Mouse (Mus musculus): ENCODE data around the gene Mapk12.

The Mapk12 gene

DNA sequence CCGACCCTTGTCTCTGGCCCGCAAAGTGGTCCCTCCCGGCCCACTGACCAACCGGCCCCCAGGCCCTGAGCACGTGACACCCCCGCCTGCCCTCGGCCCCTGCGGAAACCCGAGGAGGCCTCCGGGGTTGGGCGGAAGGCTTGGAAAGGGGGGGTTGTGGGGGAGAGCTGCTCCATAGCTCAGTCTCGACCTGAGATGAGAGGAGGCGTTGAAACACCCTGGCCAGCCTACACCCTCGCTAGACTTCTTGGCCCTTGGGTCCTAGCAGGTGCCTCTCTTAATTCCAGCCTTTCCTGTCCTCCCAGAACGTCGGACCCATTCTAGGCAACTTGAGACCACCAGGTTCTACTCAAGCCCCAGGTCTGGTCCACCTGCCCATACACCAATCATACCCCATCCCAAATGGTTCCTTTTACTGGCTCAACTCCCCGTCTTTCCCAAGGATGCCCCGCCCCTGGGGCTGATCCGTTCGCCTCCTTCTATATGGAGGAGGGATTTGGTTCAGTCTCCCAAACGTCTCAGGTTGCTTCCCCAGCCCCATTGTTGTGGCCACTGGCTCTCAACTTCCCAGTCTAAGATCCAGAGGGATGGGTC, at the start of gene Mapk12:
TSS of gene Mapk12 (minus strand) at position 45 of the 594 bp plus-strand sequence.
- peak; percentile 58 to 68 for DNase-seq

DNA sequence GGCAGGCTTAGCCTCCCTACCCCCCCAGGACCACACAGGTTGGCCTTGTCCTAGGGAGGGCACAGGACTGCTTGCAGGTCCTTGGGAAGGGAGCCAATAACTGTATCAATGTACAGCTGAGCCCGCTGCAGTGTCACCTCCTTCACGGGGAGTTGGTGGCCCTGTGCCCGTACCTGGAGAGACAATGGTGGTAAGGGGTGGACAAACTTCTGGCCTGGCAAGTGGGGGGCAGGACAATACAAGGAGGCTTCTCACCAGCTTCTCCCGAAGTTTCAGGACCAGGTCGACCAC, 44.4 kb upstream of the Mapk12 start:
- peak in 1 of 2 experiments; percentile 48 for DNase-seq

DNA sequence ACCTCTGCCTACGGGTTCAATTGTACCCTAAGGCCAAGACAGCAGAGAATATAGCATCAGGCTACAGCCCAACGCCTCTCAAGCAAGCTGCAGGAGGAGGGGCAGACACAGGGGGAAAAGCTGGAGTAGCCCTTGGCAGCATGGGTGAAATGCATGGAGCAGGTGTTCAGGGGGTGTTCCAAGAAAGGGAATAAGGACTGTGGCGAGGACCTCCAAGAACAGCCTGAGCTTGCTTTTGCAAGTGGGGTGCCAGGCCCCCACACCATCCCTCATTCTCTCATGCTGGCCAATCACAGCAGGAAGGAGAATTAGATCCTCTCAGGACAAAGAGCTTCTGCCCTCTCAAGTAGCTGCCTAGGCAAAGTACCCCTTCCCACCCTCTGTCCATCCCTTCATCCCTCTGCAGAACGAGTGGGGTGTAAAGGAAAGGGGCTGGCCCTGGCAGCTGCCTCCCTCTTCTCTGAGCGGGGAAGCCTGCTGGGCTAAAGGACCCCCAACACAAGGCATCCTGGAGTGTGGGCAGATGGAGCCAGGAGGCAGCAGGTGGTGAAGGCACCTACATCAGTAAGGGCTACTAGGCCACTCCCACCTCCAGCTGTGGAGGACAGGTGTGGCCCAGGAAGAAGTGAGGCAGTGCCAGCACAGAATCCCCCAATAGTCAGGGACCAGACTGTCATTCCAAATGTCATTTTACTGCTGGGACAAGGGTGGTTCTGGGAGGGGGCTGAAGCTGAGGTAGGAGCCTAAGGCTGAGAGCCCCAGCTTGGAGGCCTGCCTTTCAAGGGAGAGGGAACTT, 43.8 kb upstream of the Mapk12 start:
- peak; percentile 45 to 49 for DNase-seq

DNA sequence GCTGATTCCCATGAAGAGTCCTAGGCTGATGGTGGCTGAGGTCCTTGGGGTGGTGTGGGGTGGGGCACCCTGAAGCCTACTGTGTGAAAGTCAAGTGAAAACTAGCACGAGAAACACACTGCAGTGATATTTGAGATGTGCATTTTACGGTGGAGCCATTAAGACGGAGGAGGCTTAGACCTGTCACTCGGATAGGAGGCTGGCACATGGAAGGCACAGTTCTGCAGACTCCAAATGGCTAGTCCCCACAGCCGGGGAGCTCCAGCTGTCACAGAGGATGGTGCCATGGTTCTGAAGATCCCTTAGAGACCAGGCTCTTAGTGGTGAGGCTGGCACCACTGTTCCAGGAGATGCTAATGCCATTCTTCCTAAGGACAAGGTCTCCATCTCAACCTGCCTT, 42.3 kb upstream of the Mapk12 start:
- peak in 1 of 2 experiments; percentile 52 for DNase-seq

DNA sequence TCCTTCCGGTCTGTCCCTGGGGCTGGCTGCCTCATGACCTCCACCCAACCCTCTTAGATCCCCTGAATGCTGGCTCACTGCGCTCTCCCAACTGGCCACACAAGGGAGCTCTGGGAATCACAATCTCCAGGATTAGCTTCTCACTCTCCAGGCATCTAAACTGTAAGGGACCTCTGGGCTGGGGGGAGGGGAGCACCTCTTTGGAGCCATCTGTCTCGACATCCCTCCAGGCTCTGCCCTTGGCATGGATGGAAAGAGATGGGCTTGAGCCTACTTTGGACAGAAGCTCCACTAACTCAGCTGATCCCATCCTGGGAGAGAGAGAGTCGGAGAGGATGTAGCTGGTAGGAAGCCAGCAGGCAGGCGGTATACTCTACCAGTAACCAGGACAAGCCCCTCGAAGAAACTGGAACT, 41.8 kb upstream of the Mapk12 start:
- peak; percentile 83 for DNase-seq

DNA sequence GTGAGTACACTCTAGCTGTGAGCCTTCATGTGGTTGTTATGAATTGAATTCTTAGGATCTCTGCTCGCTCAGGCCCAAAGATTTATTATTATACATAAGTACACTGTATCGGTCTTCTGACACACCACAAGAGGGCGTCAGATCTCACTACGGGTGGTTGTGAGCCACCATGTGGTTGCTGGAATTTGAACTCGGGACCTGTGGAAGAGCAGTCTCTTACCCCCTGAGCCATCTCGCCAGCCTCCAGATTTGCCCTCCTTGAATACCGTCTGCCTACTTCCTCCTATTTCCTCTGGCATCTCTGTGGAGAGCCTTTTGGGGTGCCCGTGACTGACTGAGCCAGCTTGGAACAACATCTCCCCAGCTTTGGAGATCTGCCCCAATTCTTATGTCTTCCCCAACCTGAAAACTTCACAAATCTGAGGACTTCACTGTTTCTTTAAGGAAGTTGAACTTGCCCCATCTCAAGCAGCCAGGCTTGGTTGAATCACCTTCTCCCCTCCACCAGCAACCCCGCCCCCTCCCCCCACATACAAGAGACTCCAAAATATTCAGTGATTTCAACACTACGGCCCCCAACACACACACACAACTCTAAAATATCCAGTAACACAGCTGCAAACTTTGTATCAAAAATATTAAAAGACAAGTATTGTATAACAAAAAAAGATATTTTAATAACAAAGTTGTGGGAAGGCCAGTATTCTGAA, 41.2 kb upstream of the Mapk12 start:
- peak in 1 of 2 experiments; percentile 53 for DNase-seq

DNA sequence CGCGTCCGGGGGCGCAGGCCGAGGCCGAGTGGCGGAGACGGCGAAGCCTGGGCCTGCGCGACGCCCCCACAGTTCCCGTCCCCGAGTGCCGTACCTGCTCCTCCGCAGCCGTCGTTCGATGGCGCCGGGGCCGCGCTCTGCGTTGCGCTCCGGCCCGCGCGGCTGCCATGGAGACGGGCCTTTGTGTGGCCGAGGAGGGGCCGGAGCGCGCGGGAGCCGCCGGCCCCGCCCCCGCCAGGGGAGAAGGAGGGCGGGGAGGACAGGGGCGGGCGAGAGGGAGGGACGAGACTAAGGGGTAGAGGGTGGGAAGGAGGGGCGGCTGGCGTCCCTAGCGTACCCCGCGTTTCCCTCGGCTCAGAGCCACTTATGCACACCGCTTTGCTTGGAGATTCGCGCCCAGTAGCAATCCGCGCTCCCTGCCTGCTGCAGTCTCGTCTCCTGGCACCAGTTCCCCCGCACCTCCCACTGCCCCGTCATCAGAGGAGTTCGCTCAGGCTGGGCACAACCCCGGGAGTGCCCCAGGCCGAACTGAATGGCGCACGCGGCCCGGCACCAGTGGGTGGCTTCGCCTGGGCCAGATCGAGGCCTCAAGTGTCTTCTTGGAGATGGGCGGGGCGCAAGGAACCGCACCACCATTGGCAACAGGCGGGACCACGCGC, 40.2 kb upstream of the Mapk12 start, which contains the start of gene Plxnb2:
TSS of gene Plxnb2 (minus strand) at position 218 of the 659 bp plus-strand sequence.
- peak; percentile 85 to 88 for DNase-seq

DNA sequence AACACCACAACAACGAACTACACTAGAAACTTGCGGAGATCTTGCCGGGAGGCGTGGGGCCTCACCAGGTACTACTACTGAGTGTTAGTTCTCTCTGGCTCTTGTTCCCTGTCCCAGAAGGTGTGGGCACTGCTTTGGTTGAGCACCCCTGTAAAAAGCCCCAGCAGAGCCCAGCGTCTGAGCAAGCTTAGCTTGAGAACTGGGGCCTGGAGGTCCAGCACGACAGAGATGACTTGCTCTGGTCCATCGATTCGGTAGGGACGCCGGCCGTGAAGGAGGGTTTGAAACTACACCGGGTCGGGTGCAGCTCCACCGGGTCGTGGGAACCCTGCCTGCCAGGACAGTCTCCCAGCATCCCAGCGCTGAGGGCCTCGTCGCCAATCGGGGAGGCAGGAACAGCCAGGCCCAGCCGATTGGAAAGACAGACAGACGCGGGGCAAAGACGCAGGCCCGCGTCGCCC, 39.6 kb upstream of the Mapk12 start:
- DNase-seq = peak in 1 of 2 experiments; percentile 65

DNA sequence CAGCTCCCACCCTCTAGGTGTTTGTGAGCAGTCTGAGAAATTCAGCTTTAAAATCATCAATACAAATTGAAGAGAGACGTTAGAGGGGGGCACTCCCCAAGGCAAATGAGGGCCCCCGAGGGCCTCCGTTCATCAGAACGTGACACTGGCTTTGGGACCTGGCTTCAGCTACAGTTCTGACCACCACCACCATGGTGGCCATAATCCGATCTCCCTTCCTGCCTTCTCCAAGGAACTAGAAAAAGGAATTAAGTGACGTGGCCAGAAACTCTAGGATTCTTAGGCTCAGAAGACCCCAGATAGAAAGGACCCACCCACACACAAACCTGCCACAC, 39.1 kb upstream of the Mapk12 start:
- DNase-seq = peak in 1 of 2 experiments; percentile 52

DNA sequence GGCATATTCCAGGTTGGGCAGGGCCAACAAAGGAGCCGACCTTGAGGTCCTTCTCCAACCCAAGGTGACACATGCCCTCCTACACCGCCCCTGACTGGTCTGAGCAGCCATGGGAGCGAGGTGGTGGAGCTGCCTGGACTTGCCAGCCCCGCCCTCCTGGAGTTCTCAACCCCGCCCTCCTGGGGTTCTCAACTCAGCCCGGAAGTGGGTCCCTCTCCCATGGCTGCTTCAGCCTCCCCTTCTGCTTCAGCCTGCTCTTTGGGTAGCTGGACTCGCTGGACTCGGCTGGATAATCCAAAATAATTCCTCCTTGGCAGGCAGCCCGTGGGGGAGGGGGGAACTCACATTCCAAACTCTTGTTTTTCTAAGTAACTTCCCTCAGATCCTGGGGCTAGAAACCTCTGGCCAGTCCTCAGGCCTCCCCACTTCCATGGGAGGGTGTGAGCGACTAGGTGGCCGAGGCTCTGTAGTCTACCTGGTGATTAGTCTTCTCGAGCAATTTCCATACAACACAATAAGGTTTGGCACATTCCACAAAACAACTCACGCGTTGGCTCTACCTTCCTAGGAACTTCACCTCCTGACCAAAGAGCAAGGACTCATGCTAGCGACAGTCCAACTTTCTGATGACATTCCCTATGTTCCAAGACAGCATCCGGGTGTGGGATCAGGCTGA, 38.6 kb upstream of the Mapk12 start:
- DNase-seq = peak; percentile 81 to 83

DNA sequence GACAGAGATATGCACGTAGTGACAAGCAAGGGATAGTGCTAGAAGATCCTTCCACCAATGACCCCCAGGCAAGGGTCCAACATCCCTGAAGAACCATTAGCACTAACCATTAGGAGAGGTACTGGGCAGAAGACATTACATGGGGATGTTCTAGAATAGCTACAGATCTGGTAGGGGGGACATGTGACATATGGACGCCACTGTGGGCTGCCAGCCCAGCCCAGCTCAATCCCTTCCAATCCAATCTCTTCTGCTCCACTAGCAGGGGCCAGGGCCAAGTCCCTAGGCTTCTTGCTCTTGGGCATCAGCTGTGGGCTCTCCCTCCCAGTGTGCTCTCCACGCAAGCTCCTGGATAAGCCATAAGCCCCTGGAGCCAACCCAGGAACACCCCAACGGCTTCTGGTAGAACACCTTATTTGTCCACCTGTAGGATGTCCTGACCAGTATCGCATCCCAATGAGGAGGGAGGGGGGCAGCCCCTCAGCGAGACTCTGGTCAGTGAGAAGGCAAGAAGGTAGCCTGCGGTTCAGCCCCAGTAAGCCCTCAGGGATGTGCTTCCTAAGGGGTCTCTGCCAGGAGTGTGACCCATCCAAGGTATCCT, 37.9 kb upstream of the Mapk12 start:
- DNase-seq = peak; percentile 92 to 96

DNA sequence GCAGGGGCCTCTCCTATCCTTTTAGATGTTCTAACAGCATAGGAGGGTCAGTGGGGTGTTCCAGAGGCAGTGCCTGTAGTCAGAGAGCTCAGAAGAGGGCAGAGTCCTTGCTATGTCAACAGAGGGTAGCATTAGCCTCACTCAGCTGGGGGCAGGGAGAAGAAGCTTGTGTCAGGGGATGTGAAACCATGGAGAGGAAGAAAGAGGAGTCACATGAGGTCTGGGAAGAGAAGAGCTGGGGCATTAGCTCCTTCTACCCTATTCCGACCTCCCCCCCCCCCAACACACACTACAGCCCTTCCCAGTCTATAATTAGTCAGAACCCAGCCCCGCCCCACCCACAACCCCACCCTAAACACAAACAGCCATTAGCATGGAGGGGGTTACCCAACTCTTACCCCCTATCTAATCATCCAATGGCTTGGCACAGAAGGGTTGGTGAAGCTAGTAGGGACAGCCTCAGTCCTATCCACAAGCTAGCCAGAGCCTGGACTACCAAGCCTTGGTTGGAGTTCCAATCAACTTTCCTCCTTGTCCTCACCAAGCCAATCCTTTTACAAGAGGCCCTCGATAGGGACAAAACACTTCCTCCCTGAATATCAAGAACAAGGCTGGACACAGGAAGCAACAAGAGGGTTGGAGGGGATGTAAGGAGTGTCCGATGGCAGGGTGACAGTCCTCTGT, 37.2 kb upstream of the Mapk12 start:
- peak; percentile 29 to 50 for DNase-seq

DNA sequence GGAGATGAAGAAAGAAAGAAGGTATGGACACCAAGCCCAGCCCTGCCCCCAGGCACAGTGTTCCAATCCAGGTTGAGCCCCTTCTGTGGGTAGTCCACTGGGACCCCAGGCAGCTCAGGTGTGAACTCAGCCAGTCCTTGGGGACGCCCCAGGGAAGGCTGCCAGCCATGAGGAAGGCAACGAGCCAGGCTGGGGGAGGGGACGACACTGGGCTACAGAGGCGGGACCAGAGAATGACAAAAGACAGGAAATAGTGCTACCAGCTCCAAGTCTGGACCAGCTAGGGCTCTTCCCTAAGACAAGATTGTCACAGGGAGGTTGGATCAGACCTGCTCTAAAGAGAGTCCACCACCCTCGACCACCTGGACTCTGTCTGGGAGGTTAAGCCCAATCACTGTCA, 36.6 kb upstream of the Mapk12 start:
- DNase-seq = peak; percentile 85 to 88

DNA sequence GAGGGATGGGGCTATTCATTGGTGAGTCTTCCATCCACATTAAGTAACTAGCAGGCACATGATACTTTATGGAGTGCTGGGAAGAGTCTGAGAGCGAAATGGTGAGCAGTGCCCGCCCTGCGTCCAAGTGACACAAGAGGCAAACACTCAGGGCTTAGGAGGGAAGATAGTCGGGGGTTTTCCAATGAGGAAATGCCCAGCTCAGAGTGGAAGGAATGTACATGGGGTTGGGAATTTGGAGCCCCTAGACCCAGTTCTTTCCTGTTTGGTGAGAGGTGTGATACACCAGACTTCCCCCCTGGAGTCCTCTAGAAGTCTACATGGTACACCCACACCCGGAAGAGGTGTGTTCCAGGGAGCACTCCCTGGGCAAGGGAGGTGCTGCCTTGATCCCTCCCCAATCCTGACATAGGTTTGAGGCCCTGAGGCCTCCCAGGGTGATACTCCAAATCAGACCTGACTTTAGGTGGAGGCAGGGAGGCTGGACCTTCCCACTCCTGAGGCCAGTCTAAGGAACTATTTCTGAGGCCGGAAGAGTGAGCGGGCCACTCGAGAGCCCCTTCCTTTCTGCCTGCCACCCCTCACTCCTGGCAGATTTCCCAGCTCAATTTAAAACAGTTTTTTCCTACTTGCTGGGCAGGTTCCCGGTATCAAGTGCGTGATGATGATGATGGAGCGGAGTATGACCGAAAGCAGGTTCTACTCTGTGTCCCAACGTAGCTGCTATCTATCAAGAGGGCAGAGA, 35.1 kb upstream of the Mapk12 start:
- no peak for DNase-seq

DNA sequence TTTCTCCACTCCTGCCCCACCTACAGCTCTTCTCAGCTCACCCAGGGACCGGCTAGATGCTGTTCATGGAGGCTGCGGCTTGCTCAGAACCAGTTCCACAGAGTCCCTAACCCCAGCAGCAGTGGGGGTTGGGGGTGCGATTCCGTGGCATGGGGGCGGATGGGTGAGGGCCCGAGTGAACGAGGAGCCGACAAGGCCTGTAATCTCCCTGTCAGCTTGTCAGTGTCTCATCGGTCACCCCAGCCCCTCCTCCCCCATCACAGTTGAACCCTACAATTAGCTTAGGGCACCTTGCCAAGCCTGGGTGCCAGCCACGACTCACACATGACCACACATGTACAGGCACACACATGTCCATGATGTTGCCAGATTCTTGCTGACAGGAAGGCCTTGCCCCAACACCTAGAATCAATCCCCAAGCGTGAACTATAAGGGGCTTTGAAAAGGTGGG, 34.4 kb upstream of the Mapk12 start:
- DNase-seq = peak; percentile 57 to 67

DNA sequence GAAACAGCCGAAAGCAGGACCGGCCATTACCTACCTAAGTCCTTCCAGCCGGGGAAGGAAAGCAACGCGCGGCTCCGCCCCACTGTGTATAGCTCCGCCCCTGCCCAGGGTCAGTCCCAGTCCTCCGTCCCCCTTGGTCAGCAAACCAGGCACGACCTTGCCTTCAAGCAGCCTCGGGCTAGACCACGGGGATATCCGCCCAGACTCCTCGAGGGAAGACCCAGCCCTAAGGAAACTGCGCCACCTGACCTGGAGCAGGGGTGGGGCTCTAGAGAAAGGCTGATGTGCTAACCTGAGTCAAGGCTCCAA, 33.4 kb upstream of the Mapk12 start:
- DNase-seq = peak; percentile 69 to 75

DNA sequence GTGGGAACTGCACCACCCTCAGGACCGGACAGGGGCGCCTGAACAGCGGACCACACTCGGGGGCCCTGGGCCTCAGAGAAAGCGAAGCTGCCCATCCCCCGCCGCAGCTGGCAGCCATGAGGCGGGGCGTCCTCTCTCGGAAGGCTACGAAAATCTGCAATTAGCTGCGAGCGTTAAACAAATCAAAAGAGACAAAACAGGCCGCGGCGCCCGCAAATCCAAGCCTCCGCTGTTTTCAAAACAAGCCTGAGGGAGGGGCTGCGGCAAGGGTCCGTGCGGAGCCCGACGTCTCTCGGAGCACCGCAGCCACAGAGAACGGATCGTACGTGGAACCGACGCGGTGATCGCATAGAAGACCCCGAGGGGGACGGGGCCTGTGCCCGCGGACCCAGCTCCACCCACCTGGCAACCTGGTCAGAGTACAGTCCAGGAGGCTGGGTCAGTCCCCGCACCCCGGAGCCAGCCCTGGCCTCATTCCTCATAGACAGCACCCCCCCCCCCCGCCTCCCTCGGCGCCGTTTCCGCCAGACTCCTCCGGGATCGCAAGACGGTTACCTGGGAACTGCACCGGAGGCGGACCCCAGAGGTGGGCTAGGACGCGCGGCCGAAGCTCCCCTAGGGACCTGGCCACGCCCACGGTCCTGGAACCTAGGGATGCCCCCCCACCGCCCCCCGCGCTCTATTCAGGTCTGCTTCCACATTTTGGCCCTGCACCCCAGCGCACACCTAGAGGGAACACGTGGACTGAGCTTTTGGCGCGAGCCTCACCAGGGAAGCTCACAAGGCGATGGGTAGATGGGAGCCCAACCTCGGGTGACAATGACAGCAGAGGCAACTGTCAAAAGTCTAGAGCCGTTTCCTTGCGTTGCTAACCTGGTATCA, 32.8 kb upstream of the Mapk12 start:
- DNase-seq = peak; percentile 59 to 66

DNA sequence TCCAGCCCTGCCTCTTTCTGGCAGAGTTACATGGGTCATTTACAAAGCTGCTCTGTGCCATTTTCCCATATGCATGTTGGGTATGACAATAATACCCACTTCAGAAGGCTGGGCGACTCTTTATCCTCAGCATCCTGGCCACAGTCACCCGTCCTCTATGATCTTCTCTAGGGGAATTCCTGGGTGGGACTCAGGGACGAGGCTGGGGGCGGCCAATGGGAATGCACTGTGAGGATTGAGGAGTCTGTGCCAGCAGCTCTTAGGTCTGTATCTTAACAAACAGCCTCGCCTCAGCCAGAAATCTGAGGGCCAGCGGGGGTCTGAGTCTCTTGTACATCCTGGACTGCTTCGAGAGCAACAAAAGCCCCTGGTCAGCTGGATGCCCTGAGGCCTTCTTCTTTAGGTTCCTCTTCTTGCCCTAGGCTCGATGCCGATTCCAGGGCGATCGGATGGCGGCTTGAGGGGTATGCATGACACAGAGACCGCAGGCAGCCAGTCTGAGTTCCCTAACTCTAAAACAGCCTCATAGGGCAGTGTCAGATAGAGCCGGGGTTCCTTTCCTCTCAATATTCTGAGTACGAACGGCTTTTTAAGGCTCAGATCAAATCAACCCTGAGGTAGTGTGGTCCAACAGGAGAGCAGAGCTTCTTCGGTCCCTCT, 31.9 kb upstream of the Mapk12 start:
- peak in 1 of 2 experiments; percentile 47 for DNase-seq

DNA sequence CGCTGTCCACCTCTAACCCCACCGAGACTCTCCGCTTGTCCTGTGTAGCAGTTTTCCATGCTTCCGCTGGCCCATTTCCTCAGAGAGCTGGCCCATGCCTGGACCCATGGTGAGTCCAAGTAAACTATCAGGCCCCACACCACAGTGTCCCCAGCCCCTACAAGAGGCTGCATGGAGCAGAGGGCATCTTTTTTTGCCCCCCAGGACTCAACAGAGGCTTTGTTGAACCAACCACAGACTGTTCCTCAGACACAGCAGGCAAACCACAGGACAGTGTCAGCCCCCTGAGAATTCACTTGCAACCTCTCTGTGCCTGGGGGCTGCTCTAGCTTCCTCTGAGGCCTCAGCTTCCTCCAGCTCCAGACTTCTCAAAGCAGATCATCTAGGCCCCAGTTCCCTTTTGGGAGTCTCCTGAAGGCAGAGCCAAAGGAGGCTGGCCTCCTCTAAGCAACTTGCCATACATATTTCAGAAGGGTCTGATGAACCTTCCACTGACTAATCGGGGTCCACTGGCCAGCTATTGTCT, 31.1 kb upstream of the Mapk12 start:
- no peak for DNase-seq

Data from cerebellum, postnatal 14 days (tissue).